Mouse (Mus musculus): ENCODE results near the gene Col4a6.

Col4a6 gene

DNA sequence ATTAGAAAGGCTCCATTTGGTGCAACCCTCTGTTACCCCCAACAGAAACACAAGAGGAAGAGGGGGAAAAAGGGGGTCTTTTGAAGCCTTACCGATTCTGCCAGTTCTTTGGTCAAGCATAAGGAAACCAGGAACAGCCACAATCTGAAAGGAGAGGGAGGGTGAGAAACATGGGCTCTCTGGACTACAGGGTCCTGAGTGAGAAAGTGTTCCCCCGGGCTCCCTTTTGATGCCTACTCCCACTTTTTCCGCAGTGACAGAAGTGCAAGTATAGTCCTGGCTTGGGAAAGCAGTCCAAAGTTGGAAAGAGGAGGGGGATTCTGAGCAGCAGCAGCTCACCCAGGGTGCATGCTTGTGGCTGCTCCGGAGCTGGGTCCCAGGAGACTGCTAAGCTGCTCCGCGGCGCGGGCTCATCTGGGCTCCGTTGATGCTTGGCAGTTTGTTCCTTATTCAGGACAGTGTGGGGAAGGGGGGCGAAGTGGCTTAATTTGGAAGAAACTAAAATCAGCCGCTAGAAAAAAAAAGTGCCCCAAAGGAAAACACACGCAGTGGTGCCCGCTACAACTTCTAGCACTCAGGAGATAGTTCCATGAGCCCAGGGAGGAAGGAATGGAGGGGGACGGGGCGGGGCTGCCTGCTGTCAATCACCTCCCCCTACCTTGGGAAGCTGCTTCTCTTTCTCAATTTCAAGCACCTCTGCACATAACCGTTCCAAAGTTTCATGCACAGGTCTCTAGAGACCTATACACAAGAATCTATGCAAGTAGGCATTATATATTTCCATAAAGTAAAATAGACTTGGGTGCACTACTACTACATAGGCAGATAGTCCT, at the start of gene Col4a6:
Gene Col4a6 (minus strand): TSS at position 607 of the 833 bp plus-strand sequence.
- DNase-seq (ENCODE audit: low read depth, low spot score): no peak

- DNase-seq (ENCODE audit: low read depth, low spot score): no peak
Observed at GRCm38 (mm10) chrX:141503125-141503524, 29.2 kb upstream of the Col4a6 start.

GRCm38 (mm10) chrX:141494545-141494944, 20.7 kb upstream of the Col4a6 start:
- no peak for DNase-seq (ENCODE audit: low read depth, low spot score)

- DNase-seq (ENCODE audit: low read depth, low spot score): no peak
Observed at GRCm38 (mm10) chrX:141475566-141476327, 1.9 kb upstream of the Col4a6 start.

DNA sequence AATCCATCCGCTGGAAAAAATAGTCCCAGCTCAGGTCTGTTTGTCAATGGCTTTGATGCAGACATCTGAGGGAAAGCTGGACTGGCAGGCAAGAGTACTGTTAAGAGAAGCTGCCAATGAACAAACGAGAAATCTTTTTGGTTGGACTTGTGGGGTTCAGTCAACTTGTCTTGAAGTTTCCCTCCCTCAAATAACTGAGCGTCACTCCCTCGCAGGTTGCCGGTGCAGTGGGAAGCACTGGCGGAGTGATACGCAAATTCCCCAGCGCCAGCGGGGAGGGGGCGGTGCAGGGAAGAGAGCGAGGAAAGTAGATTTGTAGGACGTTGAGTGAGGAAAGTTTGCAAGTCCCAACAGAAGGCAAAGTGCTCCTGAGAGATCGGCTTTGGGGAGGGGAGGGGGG, 1.2 kb upstream of the Col4a6 start, which contains the start of gene Col4a5:
Gene Col4a5 (plus strand): TSS at position 276 of the 400 bp plus-strand sequence.
- DNase-seq (ENCODE audit: low read depth, low spot score): no peak

DNA sequence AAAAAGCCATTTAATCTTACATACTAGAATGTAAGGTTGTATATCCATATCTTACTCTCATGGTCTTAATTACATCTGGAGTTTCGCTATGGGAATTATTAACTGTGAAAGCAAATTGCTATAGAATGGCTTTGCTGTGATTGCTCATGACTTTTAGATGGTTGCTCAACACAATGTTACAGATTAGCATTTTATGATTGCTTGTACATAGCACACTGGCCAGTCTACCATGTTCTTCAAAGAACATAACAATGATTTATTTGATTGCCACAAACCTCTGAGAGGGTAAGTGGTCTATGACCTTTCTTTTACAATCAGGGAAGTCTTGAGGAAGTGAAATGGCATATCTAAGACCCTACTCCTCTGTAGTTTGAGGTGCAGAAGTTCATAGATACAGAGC, 25.9 kb downstream of the Col4a6 start:
- no peak for DNase-seq (ENCODE audit: low read depth, low spot score)

- DNase-seq (ENCODE audit: low read depth, low spot score): no peak
Observed at GRCm38 (mm10) chrX:141439423-141439822, 34.5 kb downstream of the Col4a6 start.

- DNase-seq (ENCODE audit: low read depth, low spot score): no peak
Observed at GRCm38 (mm10) chrX:141436780-141437179, 37.1 kb downstream of the Col4a6 start.

DNA sequence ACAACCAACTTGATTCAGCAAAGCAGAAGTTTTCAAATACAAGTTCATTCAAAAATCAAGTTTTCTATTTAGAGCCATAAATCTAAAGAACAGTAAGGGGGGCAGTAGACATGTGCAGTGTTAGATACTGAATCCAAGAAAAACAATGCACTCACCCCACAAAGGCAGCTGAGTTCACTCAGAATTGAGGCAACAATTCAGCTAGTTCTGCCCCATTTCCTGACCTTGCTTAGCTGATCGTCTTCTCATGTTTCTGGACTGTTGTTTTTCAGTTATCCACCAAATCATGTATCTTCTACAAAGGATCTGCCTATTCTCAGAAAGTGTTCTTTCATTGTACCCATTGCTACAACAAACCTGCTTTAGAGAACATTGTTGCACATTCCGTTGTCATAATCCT, 58.6 kb downstream of the Col4a6 start:
- DNase-seq (ENCODE audit: low read depth, low spot score): no peak

GRCm38 (mm10) chrX:141396243-141396642, 77.6 kb downstream of the Col4a6 start:
- DNase-seq (ENCODE audit: low read depth, low spot score): no peak

DNA sequence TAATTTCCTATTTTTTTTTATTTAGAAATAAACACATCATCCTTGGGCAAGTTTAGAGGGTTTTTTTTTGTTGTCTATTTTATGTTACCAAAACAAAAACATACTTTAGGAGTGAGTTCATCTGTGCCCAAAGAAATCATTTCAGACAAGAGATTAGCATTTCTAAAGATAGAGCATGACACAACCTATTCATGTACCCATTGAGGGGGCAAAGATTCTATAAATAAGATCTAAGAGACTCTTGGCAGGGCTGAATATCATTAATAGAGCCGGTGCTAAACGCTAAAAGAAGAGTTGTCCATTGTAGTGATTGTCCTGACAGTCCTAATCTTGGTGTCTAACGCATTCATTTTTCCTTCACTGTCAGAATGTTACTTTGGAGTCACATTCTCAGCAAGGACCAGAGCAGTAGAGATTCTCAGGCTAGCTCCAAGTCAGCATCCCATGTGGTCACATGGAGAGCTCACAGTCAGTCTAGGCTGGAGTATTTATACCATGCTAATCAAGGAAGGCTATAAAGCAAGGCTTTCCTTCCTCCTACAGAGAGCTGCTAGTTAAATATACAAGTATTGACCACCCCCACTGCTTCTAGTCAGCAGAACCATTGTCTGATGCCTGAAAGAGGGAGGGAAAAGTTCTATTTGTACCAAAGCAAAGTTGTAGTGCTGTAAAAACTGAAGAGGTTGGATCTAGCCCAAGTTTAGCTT, 88.3 kb downstream of the Col4a6 start:
- no peak for DNase-seq (ENCODE audit: low read depth, low spot score)

GRCm38 (mm10) chrX:141384632-141385031, 89.2 kb downstream of the Col4a6 start:
- DNase-seq (ENCODE audit: low read depth, low spot score): no peak

GRCm38 (mm10) chrX:141370276-141370675, 103.6 kb downstream of the Col4a6 start:
- DNase-seq (ENCODE audit: low read depth, low spot score): no peak

DNA sequence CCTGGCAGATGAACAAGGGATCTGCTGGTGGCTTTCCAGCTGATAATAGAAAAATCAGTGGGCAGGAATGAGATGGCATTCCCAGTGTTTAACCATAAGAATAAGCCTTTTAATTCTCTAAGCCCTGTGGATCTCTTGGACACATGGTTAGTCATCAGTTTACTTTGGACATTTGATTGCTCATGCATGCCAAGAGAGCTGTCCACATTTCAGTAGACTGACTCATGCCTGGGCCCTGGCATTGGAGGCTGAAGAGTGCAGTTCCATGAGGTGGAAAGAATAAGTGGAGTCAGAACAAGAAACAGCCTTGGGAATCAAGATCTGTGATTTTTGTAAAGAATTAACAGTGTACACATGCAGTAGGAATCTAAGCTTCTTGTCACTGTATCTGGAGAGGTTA, 110.5 kb downstream of the Col4a6 start:
- DNase-seq (ENCODE audit: low read depth, low spot score): no peak

- DNase-seq (ENCODE audit: low read depth, low spot score): no peak
Observed at GRCm38 (mm10) chrX:141341417-141341816, 132.5 kb downstream of the Col4a6 start.

GRCm38 (mm10) chrX:141328044-141328443, 145.8 kb downstream of the Col4a6 start:
- no peak for DNase-seq (ENCODE audit: low read depth, low spot score)

GRCm38 (mm10) chrX:141324201-141324600, 149.7 kb downstream of the Col4a6 start:
- DNase-seq (ENCODE audit: low read depth, low spot score): no peak

DNA sequence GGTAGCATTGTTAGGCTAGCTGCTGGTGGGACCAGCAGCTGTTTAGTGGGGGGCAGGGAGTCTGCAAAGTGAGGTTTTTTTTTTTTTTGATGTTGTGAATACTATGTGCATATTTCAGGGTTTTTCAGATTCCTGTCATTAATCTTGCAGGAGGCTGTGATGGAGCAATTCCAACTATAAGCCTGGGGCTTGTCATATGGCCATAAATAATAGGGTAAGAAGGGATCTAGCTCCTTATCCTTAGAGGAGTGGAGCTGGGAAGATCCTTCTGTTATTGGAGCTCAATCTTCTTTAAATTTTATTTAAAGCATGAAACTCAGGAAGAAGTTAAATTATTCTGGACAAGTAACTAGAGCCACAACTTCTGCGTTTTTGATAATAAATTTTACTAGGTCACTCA, 157.7 kb downstream of the Col4a6 start:
- DNase-seq (ENCODE audit: low read depth, low spot score): no peak

GRCm38 (mm10) chrX:141315795-141316194, 158.1 kb downstream of the Col4a6 start:
- no peak for DNase-seq (ENCODE audit: low read depth, low spot score)

- no peak for DNase-seq (ENCODE audit: low read depth, low spot score)
Observed at GRCm38 (mm10) chrX:141292702-141293462, 181.0 kb downstream of the Col4a6 start.

- DNase-seq (ENCODE audit: low read depth, low spot score): no peak
Observed at GRCm38 (mm10) chrX:141276397-141276796, 197.5 kb downstream of the Col4a6 start.

Measured in A20 (cell line).